Mouse (Mus musculus) limb, embryonic 13.5 days (tissue): Measurements from ENCODE around the gene Rab39. TPM values are rescaled to one million over a fixed set of nuclear protein-coding genes. Genes with fewer than 3 reads are reported as not detected.

Experiments
- ATAC-seq: fragments of 200-750 bp; cut with Nextera tagmentation; 2 replicates; pipeline ENCODE4 v1.8.0; 2017; ENCODE audit warnings: low read depth, moderate number of reproducible peaks, moderate TSS enrichment; ENCODE audit not compliant: low FRiP score
- H3K27ac ChIP-seq: fragments of 300-500 bp; sonication (generic); 2 replicates; pipeline ENCODE4 v1.5.1; 2015; ENCODE audit warnings: inconsistent platforms, mild to moderate bottlenecking, moderate library complexity
- H3K27me3 ChIP-seq: fragments of 300-500 bp; sonication (generic); 2 replicates; pipeline ENCODE4 v1.6.1; 2015; ENCODE audit warnings: mild to moderate bottlenecking, inconsistent platforms
- H3K36me3 ChIP-seq: fragments of 300-500 bp; sonication (generic); 2 replicates; pipeline ENCODE4 v1.6.1; 2015; ENCODE audit warnings: inconsistent platforms, mild to moderate bottlenecking, moderate library complexity
- H3K4me1 ChIP-seq: fragments of 300-500 bp; sonication (generic); 2 replicates; pipeline ENCODE4 v1.6.1; 2015; ENCODE audit warnings: inconsistent platforms
- H3K4me2 ChIP-seq: fragments of 300-500 bp; sonication (generic); replicated peaks from 2 replicates; pipeline ENCODE4 v1.6.1; 2015; ENCODE audit warnings: inconsistent platforms, mild to moderate bottlenecking, moderate library complexity
- H3K4me3 ChIP-seq: fragments of 300-500 bp; sonication (generic); 2 replicates; pipeline ENCODE4 v1.5.1; 2015; ENCODE audit warnings: moderate library complexity, mild to moderate bottlenecking, inconsistent platforms
- H3K9ac ChIP-seq: fragments of 300-500 bp; sonication (generic); 2 replicates; pipeline ENCODE4 v1.6.1; 2015; ENCODE audit warnings: mild to moderate bottlenecking, inconsistent platforms
- H3K9me3 ChIP-seq: fragments of 300-500 bp; sonication (generic); 2 replicates; pipeline ENCODE4 v1.6.1; 2016; ENCODE audit warnings: inconsistent platforms
- WGBS: fragments of 180-500 bp; shearing (Covaris S2); methylation state at CpG from one replicate; pipeline ENCODE4 v1.1.7; 2015; 5-methylcytosine and 5-hydroxymethylcytosine counted together
- polyA plus RNA-seq: library from polyadenylated mRNA; unstranded; fragments of >200 nt; fragmentation: Nextera tagmentation; extraction: Ambion mirVana; gene quantifications from 2 replicates; pipeline ENCODE4 v1.2.1, GENCODE M21; 2015

The Rab39 gene
- polyA plus RNA-seq, 1 experiment from 2014 or later: 0.50 TPM

- Histone ChIP-seq H3K27ac (no peak overlapping the region), H3K9ac (no peak overlapping the region), H3K4me3 (no peak overlapping the region), H3K4me2 (no peak overlapping the region), H3K9me3 (no peaks in the 10 kb centered on the region), H3K27me3 (no peaks in the 10 kb centered on the region), H3K36me3 (no peaks in the 10 kb centered on the region), H3K4me1 (no peaks in the 10 kb centered on the region)
- WGBS: 73% methylated on average over 4 of the region's 4 CpGs
- ATAC-seq: no peak
Measured at GRCm38 (mm10) chr9:53676921-53677320, 29.1 kb downstream of the Rab39 start.

GRCm38 (mm10) chr9:53673571-53673970, 32.5 kb downstream of the Rab39 start:
- WGBS: 14% methylated on average over 3 of the region's 3 CpGs
- H3K4me1 ChIP-seq: no peaks in the 10 kb centered on the region
- no peaks in the 10 kb centered on the region for H3K27me3 ChIP-seq
- H3K4me2 ChIP-seq: no peak overlapping the region
- no peak overlapping the region for H3K4me3 ChIP-seq
- no peak for ATAC-seq
- H3K9me3 ChIP-seq: no peaks in the 10 kb centered on the region
- no peak overlapping the region for H3K9ac ChIP-seq
- no peaks in the 10 kb centered on the region for H3K36me3 ChIP-seq
- H3K27ac ChIP-seq: no peak overlapping the region

- Histone ChIP-seq H3K4me1 (peaks cover 16% of the 10 kb centered on the region), H3K36me3 (no peaks in the 10 kb centered on the region), H3K27ac (no peak within 1 kb of the TSS), H3K9me3 (no peaks in the 10 kb centered on the region), H3K4me2 (no peak within 1 kb of the TSS), H3K9ac (no peak within 1 kb of the TSS), H3K4me3 (no peak within 1 kb of the TSS), H3K27me3 (no peaks in the 10 kb centered on the region)
- 44% methylated on average over 5 of the region's 5 CpGs for WGBS
- no peak for ATAC-seq
Measured at GRCm38 (mm10) chr9:53669680-53670219, 36.3 kb downstream of the Rab39 start, which contains the start of gene Cul5. Gene Cul5 (minus strand): TSS chr9:53670014.

GRCm38 (mm10) chr9:53667020-53667669, 38.9 kb downstream of the Rab39 start:
- no peaks in the 10 kb centered on the region for H3K27me3 ChIP-seq
- ATAC-seq: peak; percentile 98

GRCm38 (mm10) chr9:53666665-53667019, 39.4 kb downstream of the Rab39 start:
- Histone ChIP-seq H3K27ac (peak overlapping the region; percentile 96), H3K4me3 (peak overlapping the region; percentile 92), H3K4me1 (peaks cover 20% of the 10 kb centered on the region), H3K36me3 (peaks cover 6% of the 10 kb centered on the region), H3K4me2 (peak overlapping the region; percentile 92), H3K9me3 (no peaks in the 10 kb centered on the region), H3K9ac (peak overlapping the region; percentile 98), H3K27me3 (no peaks in the 10 kb centered on the region)
- ATAC-seq: no peak; the same call in 1 of the 2 replicates
- WGBS: under 1% methylated on average over 28 of the region's 28 CpGs

More at GRCm38 (mm10) chr9:53667020-53667669, 38.9 kb downstream of the Rab39 start:
- H3K36me3 ChIP-seq: peaks cover 4% of the 10 kb centered on the region; the same call in 1 of the 2 replicates
- H3K4me2 ChIP-seq: peak overlapping the region; percentile 92
- peak overlapping the region; percentile 92 for H3K4me3 ChIP-seq
- peaks cover 20% of the 10 kb centered on the region for H3K4me1 ChIP-seq
- WGBS: under 1% methylated on average over 73 of the region's 74 CpGs
- H3K27ac ChIP-seq: peak overlapping the region; percentile 96
- H3K9me3 ChIP-seq: no peaks in the 10 kb centered on the region
- H3K9ac ChIP-seq: peak overlapping the region; percentile 98

- H3K4me1 ChIP-seq: peaks cover 20% of the 10 kb centered on the region
- ATAC-seq: no peak
- no peak overlapping the region for H3K27ac ChIP-seq
- peaks cover 9% of the 10 kb centered on the region for H3K36me3 ChIP-seq
- no peaks in the 10 kb centered on the region for H3K27me3 ChIP-seq
- no peak overlapping the region for H3K9ac ChIP-seq
- peak overlapping the region; percentile 92 for H3K4me2 ChIP-seq
- H3K9me3 ChIP-seq: no peaks in the 10 kb centered on the region
- peak overlapping the region; percentile 92 for H3K4me3 ChIP-seq
Measured at GRCm38 (mm10) chr9:53665428-53665827, 40.6 kb downstream of the Rab39 start.

- no peak overlapping the region for H3K27ac ChIP-seq
- H3K27me3 ChIP-seq: no peaks in the 10 kb centered on the region
- peaks cover 20% of the 10 kb centered on the region for H3K4me1 ChIP-seq
- H3K9me3 ChIP-seq: no peaks in the 10 kb centered on the region
- no peak overlapping the region for H3K4me3 ChIP-seq
- WGBS: 88% methylated on average over 2 of the region's 2 CpGs
- no peak for ATAC-seq
- peak overlapping the region; percentile 19; the same call in 1 of the 2 replicates for H3K4me2 ChIP-seq
- peaks cover 9% of the 10 kb centered on the region for H3K36me3 ChIP-seq
- H3K9ac ChIP-seq: no peak overlapping the region
Measured at GRCm38 (mm10) chr9:53664819-53665218, 41.2 kb downstream of the Rab39 start.

GRCm38 (mm10) chr9:53634796-53635195, 71.2 kb downstream of the Rab39 start:
- Histone ChIP-seq H3K4me2 (no peak overlapping the region), H3K27ac (no peak overlapping the region), H3K9me3 (no peaks in the 10 kb centered on the region), H3K4me3 (no peak overlapping the region), H3K9ac (no peak overlapping the region), H3K4me1 (no peaks in the 10 kb centered on the region), H3K27me3 (no peaks in the 10 kb centered on the region), H3K36me3 (peaks cover 68% of the 10 kb centered on the region)
- 92% methylated on average over 6 of the region's 6 CpGs for WGBS
- ATAC-seq: no peak

Other genes starting within 250 kb of the Rab39 start
- gene Atm, start 169.5 kb downstream of the Rab39 start, polyA plus RNA-seq: 16.4 and 18.9 TPM in 2 replicates
- gene Npat, start 169.2 kb downstream of the Rab39 start, polyA plus RNA-seq: 21.0 and 22.1 TPM in 2 replicates
- gene Acat1, start 95.8 kb downstream of the Rab39 start, polyA plus RNA-seq: 120 and 125 TPM in 2 replicates
- gene Cul5, start 36.2 kb downstream of the Rab39 start, polyA plus RNA-seq: 35.6 and 35.9 TPM in 2 replicates
- 4.5 and 4.8 TPM in 2 replicates for gene Slc35f2, start 65.3 kb upstream of the Rab39 start, polyA plus RNA-seq
- 47.6 and 53.5 TPM in 2 replicates for gene Sln, start 143.9 kb upstream of the Rab39 start, polyA plus RNA-seq